16 mouse cellular contexts compared by ENCODE assay signal in the genomic region with DNA sequence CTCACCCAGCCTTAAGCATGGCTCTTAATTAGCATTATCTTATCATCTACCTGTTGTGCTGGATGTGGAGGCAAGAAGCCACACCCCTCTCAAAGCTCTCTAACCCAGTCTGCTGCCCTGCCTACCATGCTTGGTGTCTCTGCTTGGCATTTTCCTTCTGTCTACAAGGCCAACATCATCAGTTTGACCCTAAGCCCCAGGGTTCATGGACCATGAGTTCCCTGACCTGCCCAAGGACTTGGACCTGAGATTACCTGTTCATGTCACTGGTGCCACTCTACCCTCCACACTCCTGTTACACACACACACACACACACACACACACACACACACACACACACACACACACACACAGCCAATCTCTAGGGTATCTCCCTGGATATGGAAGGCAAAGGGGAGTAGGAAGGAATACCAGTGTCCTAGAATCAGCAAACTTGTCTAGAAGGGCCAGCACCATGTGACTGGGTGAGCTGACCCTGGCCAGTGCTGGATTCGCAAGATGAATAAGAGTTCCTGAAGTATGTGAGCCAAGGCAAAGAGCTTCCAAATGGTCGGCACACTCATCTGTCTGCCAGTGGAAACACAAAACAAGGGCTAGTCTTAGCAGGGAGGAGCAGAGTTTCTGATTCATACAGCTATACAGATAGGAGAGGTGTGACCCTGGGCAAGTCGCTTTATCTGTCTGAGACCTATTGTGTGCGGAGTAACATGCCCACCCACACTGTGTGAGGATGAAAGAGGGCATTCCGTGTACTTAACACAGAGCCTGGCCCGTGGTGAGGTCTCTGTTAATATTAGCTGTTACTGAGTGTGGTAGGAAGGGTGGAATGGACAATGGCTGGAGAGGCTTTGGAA. TPM values are rescaled to one million over a fixed set of nuclear protein-coding genes. Genes with fewer than 3 reads are reported as not detected.
DNase-seq lines count a peak whose midpoint lies in the region; ATAC-seq and TF ChIP-seq lines count a peak whose summit lies in the region.
"Had no signal": no experiment of that assay in that cellular context is flagged by ENCODE, and none has a peak within 500 bp of the region (broad histone marks: within the 10 kb centered on the region; RNA-seq: fewer than 3 reads in every experiment).

No protein-coding gene starts in this region.

- peak; percentile 64 for DNase-seq in kidney, adult 2 months
- no peak for DNase-seq in kidney, adult 11 months
- peak; percentile 39 to 59 for DNase-seq in adrenal gland, postnatal 36 days
- no peak for DNase-seq in thymus, postnatal 0 days (ENCODE audit: low spot score)
- no peak for DNase-seq in thymus, postnatal 10 days (ENCODE audit: low spot score in 2 of 2)
- no peak for DNase-seq in natural killer cell, adult 2 months (ENCODE audit: low spot score in 2 of 2)
- DNase-seq: cerebellum, adult 11-12 months; left cerebral cortex, postnatal 4 days; lung, embryonic 14.5 days; thymus, postnatal 4 days had no signal

- 0 out of 2 replicates have a peak, but pooled peaks have one; percentile 16 for ATAC-seq in intestine, embryonic 16.5 days
- ATAC-seq in megakaryocyte-erythroid progenitor cell, adult 5-6 weeks (replicated peaks; ENCODE audit: low FRiP score, low TSS enrichment, poor library complexity, severe bottlenecking) = peak; percentile 55
- ATAC-seq: Patski had no signal

- TF ChIP-seq POLR2A in kidney, adult 2 months (IDR thresholded peaks at IDR 0.05; ENCODE audit: low read depth, low read length) = no peak

- no peak overlapping the region for H3K4me2 ChIP-seq in intestine, embryonic 16.5 days (ENCODE audit: low read depth, low read length)
- H3K4me2 ChIP-seq: embryonic facial prominence, embryonic 13.5 days; hindbrain, embryonic 12.5 days; lung, embryonic 14.5 days; neural tube, embryonic 15.5 days had no signal

- peaks cover 34% of the 10 kb centered on the region for H3K4me1 ChIP-seq in kidney, adult 2 months (ENCODE audit: control insufficient read depth, insufficient read depth, low read length)
- no peaks in the 10 kb centered on the region; the same call in 1 of the 2 replicates for H3K4me1 ChIP-seq in intestine, embryonic 16.5 days (ENCODE audit: control insufficient read depth, insufficient read depth, low read length)
- H3K4me1 ChIP-seq: embryonic facial prominence, embryonic 13.5 days; hindbrain, embryonic 12.5 days; neural tube, embryonic 15.5 days had no signal

- H3K36me3 ChIP-seq in kidney, adult 2 months (ENCODE audit: control insufficient read depth, insufficient read depth, low read length) = no peaks in the 10 kb centered on the region; the same call in 1 of the 2 replicates
- peaks cover 4% of the 10 kb centered on the region; the same call in 1 of the 2 replicates for H3K36me3 ChIP-seq in intestine, embryonic 16.5 days (ENCODE audit: control insufficient read depth, insufficient read depth, low read length)
- H3K36me3 ChIP-seq: hindbrain, embryonic 12.5 days; neural tube, embryonic 15.5 days had no signal

- H3K9ac ChIP-seq in intestine, embryonic 16.5 days (ENCODE audit: low read depth, low read length) = no peak overlapping the region
- H3K9ac ChIP-seq: embryonic facial prominence, embryonic 13.5 days; hindbrain, embryonic 12.5 days; lung, embryonic 14.5 days; neural tube, embryonic 15.5 days had no signal

- H3K27ac ChIP-seq in kidney, adult 2 months (ENCODE audit: insufficient read depth, low read depth, low read length) = no peak overlapping the region
- H3K27ac ChIP-seq in intestine, embryonic 16.5 days (ENCODE audit: low read length) = no peak overlapping the region
- H3K27ac ChIP-seq: embryonic facial prominence, embryonic 13.5 days; hindbrain, embryonic 12.5 days; neural tube, embryonic 15.5 days had no signal

- 61% methylated on average over 6 of the region's 6 CpGs for WGBS in kidney, adult 2 months
- 79% methylated on average over 6 of the region's 6 CpGs for WGBS in intestine, embryonic 16.5 days

- no peaks in the 10 kb centered on the region for H3K27me3 ChIP-seq in kidney, adult 2 months (replicated peaks; ENCODE audit: control insufficient read depth, insufficient read depth, low read length)
- no peaks in the 10 kb centered on the region for H3K27me3 ChIP-seq in intestine, embryonic 16.5 days (replicated peaks; ENCODE audit: control insufficient read depth, insufficient read depth, low read length)
- H3K27me3 ChIP-seq: embryonic facial prominence, embryonic 13.5 days; hindbrain, embryonic 12.5 days; neural tube, embryonic 15.5 days; Patski had no signal

- H3K9me3 ChIP-seq in intestine, embryonic 16.5 days (ENCODE audit: control insufficient read depth, low read length) = no peaks in the 10 kb centered on the region
- H3K9me3 ChIP-seq: embryonic facial prominence, embryonic 13.5 days; hindbrain, embryonic 12.5 days; neural tube, embryonic 15.5 days had no signal

- no peak for TF ChIP-seq CTCF in kidney, adult 2 months (conservative IDR thresholded peaks at IDR 0.05; ENCODE audit: insufficient read depth, insufficient read length, low read depth, low read length)

- no peak overlapping the region for H3K4me3 ChIP-seq in kidney, adult 2 months (ENCODE audit: insufficient read depth, low read depth, low read length)
- H3K4me3 ChIP-seq in intestine, embryonic 16.5 days (ENCODE audit: low read length) = no peak overlapping the region
- H3K4me3 ChIP-seq: embryonic facial prominence, embryonic 13.5 days; hindbrain, embryonic 12.5 days; neural tube, embryonic 15.5 days had no signal

RNA-seq across cellular contexts. Expression of gene Dhrs3, which starts 20.9 kb away (rescaled TPM):
- polyA plus RNA-seq in kidney, adult 2 months (2012; rRNA removed) = 322 and 340 TPM in 2 replicates
- total RNA-seq in adrenal gland, postnatal 36 days (2021) = 100 to 1,000 TPM in 1 of 2 experiments, 10 to 100 TPM in 1; 72.9 to 126 TPM
- polyA plus RNA-seq in intestine, embryonic 16.5 days (2015; fragmentation: Nextera tagmentation; extraction: Ambion mirVana) = 122 and 132 TPM in 2 replicates
- total RNA-seq in megakaryocyte-erythroid progenitor cell, adult 5-6 weeks (2014; fragmentation: Nextera tagmentation) = 1.9 and 11.1 TPM in 2 replicates
- 3.0 and 6.7 TPM in 2 replicates for total RNA-seq in megakaryocyte-erythroid progenitor cell, adult 5-6 weeks (2017)
- polyA plus RNA-seq in thymus, postnatal 0 days (2015; fragmentation: Nextera tagmentation; extraction: Ambion mirVana) = 129 and 131 TPM in 2 replicates

Comparison
In these comparisons a context has a peak if more than half of its experiments do, and no peak if none do; other contexts are left out.
1. DNase-seq: peak in kidney, adult 2 months (single experiment) and adrenal gland, postnatal 36 days (2 of 2); none in kidney, adult 11 months (single experiment), thymus, postnatal 0 days (single experiment), thymus, postnatal 10 days (0 of 2) and natural killer cell, adult 2 months (0 of 2).